Mouse (Mus musculus) small intestine, adult 2 months (tissue): ENCODE measurements around the gene Bmpr1b.

Experiments
- CTCF ChIP-seq: fragments of 200-500 bp; IDR thresholded peaks from 2 replicates; pipeline ENCODE4 v1.5.1; 2012; ENCODE audit warnings: low read depth, mild to moderate bottlenecking, control low read depth, inconsistent platforms, low read length, moderate library complexity, mixed read lengths; ENCODE audit not compliant: insufficient replicate concordance, insufficient read length; ENCODE audit errors: extremely low read depth
- POLR2A ChIP-seq: fragments of 200-500 bp; IDR thresholded peaks from 2 replicates; pipeline ENCODE4 v1.6.1; 2012; ENCODE audit warnings: low read depth, mild to moderate bottlenecking, control low read depth, inconsistent platforms, low read length, moderate library complexity

- TF ChIP-seq CTCF (no peak), POLR2A (no peak)
Observed at GRCm38 (mm10) chr3:141797789-141798188, 371.4 kb downstream of the Bmpr1b start.
